Mouse (Mus musculus) olfactory bulb, adult 2 months (tissue): ENCODE data around the gene Ppa1. TPM values are rescaled to one million over a fixed set of nuclear protein-coding genes. Genes with fewer than 3 reads are reported as not detected.

Experiments used
- H3K27ac ChIP-seq: fragments of 200-500 bp; 2 replicates; pipeline ENCODE4 v1.5.1; 2012; ENCODE audit warnings: low read depth, low read length; ENCODE audit not compliant: insufficient read depth
- H3K4me1 ChIP-seq: fragments of 200-500 bp; 2 replicates; pipeline ENCODE4 v1.6.1; 2012; ENCODE audit warnings: low read length; ENCODE audit not compliant: control insufficient read depth, insufficient read depth
- H3K4me3 ChIP-seq: fragments of 200-500 bp; 2 replicates; pipeline ENCODE4 v1.5.1; 2012; ENCODE audit warnings: mild to moderate bottlenecking, low read depth, low read length, moderate library complexity; ENCODE audit not compliant: insufficient read depth
- CTCF ChIP-seq: fragments of 200-500 bp; IDR thresholded peaks from 2 replicates; pipeline ENCODE4 v1.5.1; 2012; ENCODE audit warnings: low read depth, mild to moderate bottlenecking, low read length, moderate library complexity; ENCODE audit not compliant: insufficient read depth
- POLR2A ChIP-seq: fragments of 200-500 bp; IDR thresholded peaks from 2 replicates; pipeline ENCODE4 v1.6.1; 2012; ENCODE audit warnings: mild to moderate bottlenecking, low read depth, low read length, moderate library complexity; ENCODE audit not compliant: insufficient read depth
- WGBS: fragments of 180-500 bp; shearing (Covaris S2); methylation state at CpG from one replicate; pipeline ENCODE4 v1.1.7; 2018; 5-methylcytosine and 5-hydroxymethylcytosine counted together
- polyA plus RNA-seq: library from polyadenylated mRNA; stranded (reverse); fragments of >200 nt; gene quantifications from 2 replicates; pipeline ENCODE4 v1.2.4, GENCODE M21; 2012; ENCODE audit warnings: low replicate concordance; ENCODE audit not compliant: missing spikeins, insufficient read depth, insufficient read length

Ppa1 gene
- polyA plus RNA-seq, 1 experiment, result not detected

DNA sequence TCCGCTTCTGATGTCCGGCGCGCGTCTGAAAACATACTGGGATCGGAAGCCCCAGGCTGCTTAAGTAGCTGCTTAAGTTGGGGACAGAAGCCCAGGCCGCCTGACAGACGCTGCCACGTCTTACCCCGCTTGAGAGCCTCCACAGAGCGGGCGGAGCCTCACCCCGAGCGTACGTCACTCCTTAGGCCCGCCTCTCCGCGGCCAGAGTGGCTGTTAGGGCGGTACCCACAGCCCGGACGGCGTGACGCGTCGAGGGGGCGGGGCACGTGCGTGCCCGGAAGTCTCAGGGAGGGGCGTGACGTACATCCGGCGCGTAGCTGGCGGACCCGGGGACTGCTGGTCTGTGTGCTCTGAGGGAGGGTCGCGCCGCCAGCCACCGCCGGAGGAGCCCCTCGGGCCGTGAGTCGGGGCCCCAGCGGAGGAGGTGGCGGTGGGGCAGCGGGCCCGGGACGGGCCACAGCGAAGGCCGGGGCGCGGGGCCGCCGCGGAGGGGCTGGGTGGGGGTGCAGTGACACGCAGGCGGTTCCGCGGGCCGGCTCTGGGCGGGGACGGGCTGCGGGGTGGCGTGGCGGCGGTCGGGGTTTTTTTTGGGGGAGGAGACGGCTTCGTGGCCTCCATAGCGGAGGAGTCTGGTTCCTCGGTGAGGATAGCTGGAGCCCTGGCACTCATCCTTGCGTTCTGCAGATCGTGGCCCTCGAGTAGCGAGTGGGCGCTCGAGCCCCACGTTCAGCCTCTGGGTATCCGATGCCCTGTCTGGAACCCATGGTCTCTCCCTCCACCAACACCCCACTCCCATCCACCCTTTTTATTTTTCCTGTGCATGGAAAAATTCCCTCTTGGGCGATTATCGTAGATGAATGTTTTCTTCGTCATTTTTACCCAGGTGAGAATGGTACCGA, 31.9 kb downstream of the Ppa1 start, which contains the start of gene Sar1a:
Sar1a (plus strand) TSS at position 285 of the 899 bp plus-strand sequence.
- peaks cover 3% of the 10 kb centered on the region for H3K4me1 ChIP-seq
- peak within 1 kb of the TSS; percentile 63 for H3K27ac ChIP-seq
- H3K4me3 ChIP-seq, result peak within 1 kb of the TSS; percentile 74
- TF ChIP-seq POLR2A (peak; percentile 96), CTCF (no peak)
- WGBS, result 1% methylated on average over 84 of the region's 84 CpGs

DNA sequence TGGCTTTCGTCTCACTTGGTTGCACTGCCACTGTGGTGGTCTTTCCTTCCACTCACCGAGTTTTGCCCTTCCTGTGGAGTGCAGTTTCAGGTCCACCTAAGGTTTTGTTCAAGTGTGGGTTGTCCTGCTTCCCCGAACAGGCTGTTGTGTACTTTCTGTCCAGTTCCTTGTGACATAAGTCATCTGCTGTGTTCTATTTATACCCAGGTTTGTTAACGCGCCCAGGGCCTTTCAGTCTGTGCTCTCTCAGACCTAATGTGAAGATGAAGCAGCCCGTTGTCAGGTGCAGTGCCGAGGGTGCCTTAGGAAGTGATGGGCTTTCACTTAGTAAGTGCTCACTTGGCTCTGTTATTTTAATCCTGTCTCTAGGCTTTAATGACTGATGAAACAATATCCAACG, 41.1 kb downstream of the Ppa1 start:
- no peak for TF ChIP-seq POLR2A
- TF ChIP-seq CTCF, result no peak
- 82% methylated on average over 8 of the region's 8 CpGs for WGBS
- Histone ChIP-seq H3K4me1 (no peaks in the 10 kb centered on the region), H3K27ac (no peak overlapping the region), H3K4me3 (no peak overlapping the region)

- TF ChIP-seq POLR2A (no peak), CTCF (no peak)
- Histone ChIP-seq H3K27ac (no peak overlapping the region), H3K4me1 (peaks cover 14% of the 10 kb centered on the region), H3K4me3 (no peak overlapping the region)
- WGBS, result 69% methylated on average over 4 of the region's 4 CpGs
Observed at GRCm38 (mm10) chr10:61693563-61693962, 45.2 kb downstream of the Ppa1 start.

DNA sequence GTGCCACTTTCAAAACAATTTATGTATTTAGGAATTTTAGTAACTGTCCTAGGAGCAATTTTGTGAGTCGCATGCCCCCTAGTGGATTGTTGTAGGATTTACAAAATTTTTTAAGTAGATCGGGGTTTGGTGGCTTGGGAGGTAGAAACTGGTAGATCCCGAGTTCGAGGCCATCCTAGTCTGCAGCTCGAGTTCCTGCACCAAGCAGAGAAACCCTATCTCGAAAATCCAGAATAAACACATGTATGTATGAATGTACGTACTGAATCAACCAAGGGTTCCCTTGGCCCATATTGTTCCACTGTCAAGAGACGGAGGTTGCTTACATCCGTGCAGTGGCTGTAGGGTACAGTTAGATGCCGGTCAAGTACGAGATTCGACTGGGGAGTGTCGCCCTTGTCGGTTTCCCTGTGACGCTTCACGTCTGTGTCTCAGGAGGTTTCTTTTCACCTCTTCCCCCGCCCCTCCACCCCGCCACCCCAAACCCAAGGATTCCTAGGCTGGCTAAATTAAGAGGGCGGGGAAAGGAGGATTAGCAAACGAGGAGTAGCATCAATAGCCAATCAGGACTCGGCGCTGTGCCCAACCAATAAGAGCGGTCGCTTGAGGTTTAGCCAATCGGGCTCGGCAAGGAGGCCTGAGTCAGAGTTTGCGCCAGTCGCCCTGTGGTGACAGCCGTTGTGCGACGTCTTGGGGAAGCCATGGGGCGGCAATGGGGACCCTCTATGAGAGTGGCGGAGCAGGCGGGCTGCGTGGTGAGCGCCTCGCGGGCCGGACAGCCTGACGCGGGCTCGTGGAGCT, 46.7 kb downstream of the Ppa1 start, which contains the start of gene Tysnd1:
Tysnd1 (plus strand) TSS at position 645 of the 801 bp plus-strand sequence.
- peaks cover 21% of the 10 kb centered on the region for H3K4me1 ChIP-seq
- peak within 1 kb of the TSS; percentile 85 for H3K27ac ChIP-seq
- peak within 1 kb of the TSS; percentile 91 for H3K4me3 ChIP-seq
- under 1% methylated on average over 42 of the region's 42 CpGs for WGBS
- TF ChIP-seq POLR2A (peak; percentile 72; the same call in 1 of the 2 replicates), CTCF (no peak)

DNA sequence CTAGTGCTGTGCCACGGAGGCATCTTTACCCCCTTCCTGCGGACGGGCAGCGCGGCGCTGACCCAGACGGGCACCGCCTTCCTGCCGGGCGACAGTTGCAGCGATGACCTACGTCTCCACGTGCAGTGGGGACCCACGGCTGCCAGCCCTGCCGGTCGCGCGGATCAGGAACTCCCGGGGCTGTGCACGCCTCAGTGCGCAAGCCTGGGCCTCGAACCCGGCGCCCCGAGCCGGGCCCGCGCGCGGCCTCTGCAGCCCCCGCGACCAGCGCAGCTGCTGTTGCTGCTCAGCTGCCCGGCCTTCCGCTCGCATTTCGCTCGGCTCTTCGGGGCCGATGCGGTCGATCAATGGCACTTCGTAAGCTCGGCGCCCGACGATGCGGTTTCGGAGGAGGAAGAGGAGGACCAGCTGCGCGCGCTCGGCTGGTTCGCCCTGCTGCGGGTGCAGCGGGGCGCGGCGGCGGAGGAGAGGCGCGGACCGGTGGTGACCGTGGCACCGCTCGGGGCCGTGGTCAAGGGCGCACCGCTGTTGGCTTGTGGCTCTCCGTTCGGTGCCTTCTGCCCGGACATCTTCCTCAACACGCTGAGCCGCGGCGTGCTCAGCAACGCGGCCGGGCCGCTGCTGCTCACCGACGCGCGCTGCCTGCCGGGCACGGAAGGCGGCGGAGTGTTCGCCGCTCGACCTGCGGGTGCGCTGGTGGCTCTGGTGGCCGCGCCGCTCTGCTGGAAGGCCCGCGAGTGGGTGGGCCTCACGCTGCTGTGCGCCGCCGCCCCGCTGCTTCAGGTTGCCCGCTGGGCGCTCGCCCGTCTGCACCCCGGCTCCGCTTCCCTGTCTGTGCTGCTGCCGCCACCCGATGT, 47.6 kb downstream of the Ppa1 start:
- no peak for TF ChIP-seq CTCF
- no peak for TF ChIP-seq POLR2A
- whole genome bisulfite sequencing, result under 1% methylated on average over 111 of the region's 111 CpGs
- peak overlapping the region; percentile 91 for H3K4me3 ChIP-seq
- H3K27ac ChIP-seq, result peak overlapping the region; percentile 16; the same call in 1 of the 2 replicates
- H3K4me1 ChIP-seq, result peaks cover 21% of the 10 kb centered on the region

DNA sequence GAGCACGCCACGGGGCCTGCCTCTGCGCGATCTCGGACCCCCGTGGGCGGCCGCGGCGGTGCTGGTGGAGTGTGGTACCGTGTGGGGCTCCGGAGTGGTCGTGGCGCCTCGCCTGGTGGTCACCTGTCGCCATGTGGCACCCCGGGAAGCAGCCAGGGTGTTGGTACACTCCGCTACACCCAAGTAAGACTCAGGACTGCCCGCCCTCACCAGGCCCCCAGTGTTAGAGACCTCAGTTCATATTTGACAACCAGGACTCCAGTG, 48.1 kb downstream of the Ppa1 start:
- no peak overlapping the region for H3K27ac ChIP-seq
- TF ChIP-seq POLR2A, result no peak
- TF ChIP-seq CTCF, result no peak

GRCm38 (mm10) chr10:61697028-61697427, 48.7 kb downstream of the Ppa1 start:
- no peak for TF ChIP-seq POLR2A
- TF ChIP-seq CTCF, result no peak
- Histone ChIP-seq H3K4me1 (peaks cover 21% of the 10 kb centered on the region), H3K4me3 (peak overlapping the region; percentile 91), H3K27ac (no peak overlapping the region)
- 93% methylated on average over 2 of the region's 2 CpGs for WGBS

More for the DNA sequence above, 48.1 kb downstream of the Ppa1 start:
- 17% methylated on average over 19 of the region's 19 CpGs for WGBS
- peaks cover 21% of the 10 kb centered on the region for H3K4me1 ChIP-seq
- H3K4me3 ChIP-seq, result peak overlapping the region; percentile 91

GRCm38 (mm10) chr10:61704663-61705062, 56.3 kb downstream of the Ppa1 start:
- no peak overlapping the region for H3K4me3 ChIP-seq
- no peak overlapping the region for H3K27ac ChIP-seq
- H3K4me1 ChIP-seq, result no peaks in the 10 kb centered on the region
- WGBS, result 65% methylated on average over 4 of the region's 4 CpGs
- no peak for TF ChIP-seq POLR2A
- TF ChIP-seq CTCF, result no peak
